ENCODE assay signal across 29 mouse cellular contexts in the genomic region with DNA sequence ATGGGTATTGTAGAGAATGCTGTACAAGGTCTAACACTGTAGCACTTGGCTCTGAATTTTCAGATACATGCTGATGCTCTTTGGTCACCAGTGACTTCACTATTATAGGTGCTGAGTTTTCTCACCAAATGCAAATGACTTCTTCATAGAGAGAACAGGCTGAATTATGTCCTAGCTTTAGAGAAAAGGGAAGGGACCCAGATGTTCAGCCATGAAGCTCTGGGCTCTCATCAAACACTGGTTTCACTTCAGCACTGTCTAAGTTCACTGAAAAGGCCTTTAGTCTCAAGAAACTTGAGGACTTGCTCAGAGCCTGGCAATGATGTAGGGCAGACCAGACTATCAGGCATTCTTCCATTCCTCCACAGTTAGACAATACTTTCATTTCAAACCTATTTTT. TPM values are rescaled to one million over a fixed set of nuclear protein-coding genes. Genes with fewer than 3 reads are reported as not detected.
"Had no signal": no experiment of that assay in that cellular context is flagged by ENCODE, and none has a peak within 500 bp of the region (broad histone marks: within the 10 kb centered on the region; RNA-seq: fewer than 3 reads in every experiment).

No protein-coding gene starts in this region.

- H3K4me1 ChIP-seq: heart, embryonic 13.5 days; heart, embryonic 15.5 days; hindbrain, embryonic 13.5 days; hindbrain, embryonic 15.5 days; kidney, embryonic 15.5 days; limb, embryonic 13.5 days; limb, embryonic 15.5 days; liver, embryonic 13.5 days had no signal

- H3K4me3 ChIP-seq: heart, adult 2 months; heart, embryonic 13.5 days; heart, embryonic 15.5 days; hindbrain, embryonic 13.5 days; hindbrain, embryonic 15.5 days; kidney, embryonic 15.5 days; limb, embryonic 13.5 days; limb, embryonic 15.5 days; liver, embryonic 13.5 days had no signal

- H3K27ac ChIP-seq: heart, adult 2 months; heart, embryonic 13.5 days; heart, embryonic 15.5 days; hindbrain, embryonic 13.5 days; hindbrain, embryonic 15.5 days; hindbrain, postnatal 0 days; kidney, embryonic 15.5 days; kidney, postnatal 0 days; limb, embryonic 13.5 days; limb, embryonic 15.5 days; liver, embryonic 13.5 days had no signal

- H3K4me2 ChIP-seq: heart, embryonic 11.5 days; heart, embryonic 13.5 days; heart, embryonic 15.5 days; hindbrain, embryonic 13.5 days; hindbrain, embryonic 15.5 days; kidney, embryonic 15.5 days; limb, embryonic 13.5 days; limb, embryonic 15.5 days; liver, embryonic 11.5 days; liver, embryonic 13.5 days had no signal

- ATAC-seq: hindbrain, postnatal 0 days; intestine, embryonic 16.5 days had no signal

- H3K9me3 ChIP-seq: heart, embryonic 13.5 days; heart, embryonic 15.5 days; hindbrain, embryonic 13.5 days; hindbrain, embryonic 15.5 days; kidney, embryonic 15.5 days; limb, embryonic 13.5 days; limb, embryonic 15.5 days; liver, embryonic 13.5 days had no signal

- H3K27me3 ChIP-seq: heart, embryonic 13.5 days; heart, embryonic 15.5 days; hindbrain, embryonic 13.5 days; hindbrain, embryonic 15.5 days; kidney, embryonic 15.5 days; limb, embryonic 13.5 days; limb, embryonic 15.5 days; liver, embryonic 13.5 days had no signal

- DNase-seq: gastrocnemius, postnatal 14 days; gastrocnemius, postnatal 36 days; heart, adult 11 months; heart, adult 2 months; heart, postnatal 14 days; heart, postnatal 36 days; kidney, adult 11 months; kidney, adult 2 months; kidney, adult 9 months; kidney, postnatal 14 days; kidney, postnatal 36 days; layer of hippocampus, adult 9-11 months; layer of hippocampus, postnatal 36 days; left cerebral cortex, postnatal 4 days; liver, embryonic 13.5 days had no signal

- H3K36me3 ChIP-seq: heart, embryonic 13.5 days; heart, embryonic 15.5 days; hindbrain, embryonic 13.5 days; hindbrain, embryonic 15.5 days; kidney, embryonic 15.5 days; limb, embryonic 13.5 days; limb, embryonic 15.5 days; liver, embryonic 13.5 days had no signal

- H3K9ac ChIP-seq: heart, embryonic 13.5 days; heart, embryonic 15.5 days; hindbrain, embryonic 13.5 days; hindbrain, embryonic 15.5 days; kidney, embryonic 15.5 days; limb, embryonic 13.5 days; limb, embryonic 15.5 days; liver, embryonic 13.5 days had no signal

RNA-seq across cellular contexts. Expression of a gene that starts 15.3 kb away (rescaled TPM):
- total RNA-seq: gastrocnemius, adult 18-20 months; heart, adult 2 months; heart, postnatal 14 days; heart, postnatal 36 days; hematopoietic stem cell, adult 5-6 weeks had no signal
- polyA plus RNA-seq: heart, adult 2 months; kidney, adult 2 months; liver, embryonic 11.5 days; liver, embryonic 13.5 days had no signal
